Mouse (Mus musculus) adrenal gland, adult (tissue): ENCODE data around the gene Ptprg.

Experiments
- DNase-seq, 2 experiments: peaks; one replicate each; pipeline ENCODE4 v3.0.0; 2022 to 2023; ENCODE audit warnings: low spot score in 1 of 2; ENCODE audit not compliant: inconsistent age in 2 of 2

The Ptprg gene

GRCm38 (mm10) chr14:11615697-11616096 lies 62.4 kb downstream of the Ptprg start:
- DNase-seq = peak; percentile 29 to 71

- DNase-seq = peak; percentile 52 to 81
These were observed 64.0 kb downstream of the Ptprg start for GRCm38 (mm10) chr14:11617362-11617761.

GRCm38 (mm10) chr14:11618140-11618705 lies 64.9 kb downstream of the Ptprg start:
- peak in 1 of 2 experiments; percentile 70 for DNase-seq

GRCm38 (mm10) chr14:11619606-11620005 lies 66.3 kb downstream of the Ptprg start:
- no peak for DNase-seq

- no peak for DNase-seq
These were observed 67.0 kb downstream of the Ptprg start for GRCm38 (mm10) chr14:11620314-11620713.

- no peak for DNase-seq
These were observed 67.7 kb downstream of the Ptprg start for GRCm38 (mm10) chr14:11620962-11621568.

GRCm38 (mm10) chr14:11623576-11623975 lies 70.2 kb downstream of the Ptprg start:
- no peak for DNase-seq

GRCm38 (mm10) chr14:11630736-11631135 lies 77.4 kb downstream of the Ptprg start:
- no peak for DNase-seq

GRCm38 (mm10) chr14:11631505-11631904 lies 78.2 kb downstream of the Ptprg start:
- no peak for DNase-seq

GRCm38 (mm10) chr14:11637673-11638072 lies 84.3 kb downstream of the Ptprg start:
- no peak for DNase-seq

GRCm38 (mm10) chr14:11639366-11639765 lies 86.0 kb downstream of the Ptprg start:
- DNase-seq = no peak

GRCm38 (mm10) chr14:11640372-11640771 lies 87.0 kb downstream of the Ptprg start:
- DNase-seq = no peak

- DNase-seq = peak; percentile 36 to 82
These were observed 87.7 kb downstream of the Ptprg start for GRCm38 (mm10) chr14:11640996-11641395.

- peak; percentile 58 to 91 for DNase-seq
These were observed 89.6 kb downstream of the Ptprg start for GRCm38 (mm10) chr14:11642977-11643376.

- no peak for DNase-seq
These were observed 104.0 kb downstream of the Ptprg start for GRCm38 (mm10) chr14:11657374-11657773.

- no peak for DNase-seq
These were observed 110.4 kb downstream of the Ptprg start for GRCm38 (mm10) chr14:11663661-11664215.

- DNase-seq = no peak
These were observed 111.0 kb downstream of the Ptprg start for GRCm38 (mm10) chr14:11664302-11664701.

- DNase-seq = no peak
These were observed 111.7 kb downstream of the Ptprg start for GRCm38 (mm10) chr14:11665046-11665445.

- no peak for DNase-seq
These were observed 114.4 kb downstream of the Ptprg start for GRCm38 (mm10) chr14:11667762-11668161.

GRCm38 (mm10) chr14:11670847-11671246 lies 117.5 kb downstream of the Ptprg start:
- no peak for DNase-seq

GRCm38 (mm10) chr14:11672981-11673547 lies 119.7 kb downstream of the Ptprg start:
- no peak for DNase-seq

GRCm38 (mm10) chr14:11678201-11678600 lies 124.9 kb downstream of the Ptprg start:
- DNase-seq = no peak
